Mouse (Mus musculus): ENCODE measurements around the gene Pno1.
"Not testable (repeated sequence)": the region's sequence is repeated elsewhere in the genome, so short reads cannot be mapped to it uniquely, and the experiment has no call there.

Gene Pno1

DNA sequence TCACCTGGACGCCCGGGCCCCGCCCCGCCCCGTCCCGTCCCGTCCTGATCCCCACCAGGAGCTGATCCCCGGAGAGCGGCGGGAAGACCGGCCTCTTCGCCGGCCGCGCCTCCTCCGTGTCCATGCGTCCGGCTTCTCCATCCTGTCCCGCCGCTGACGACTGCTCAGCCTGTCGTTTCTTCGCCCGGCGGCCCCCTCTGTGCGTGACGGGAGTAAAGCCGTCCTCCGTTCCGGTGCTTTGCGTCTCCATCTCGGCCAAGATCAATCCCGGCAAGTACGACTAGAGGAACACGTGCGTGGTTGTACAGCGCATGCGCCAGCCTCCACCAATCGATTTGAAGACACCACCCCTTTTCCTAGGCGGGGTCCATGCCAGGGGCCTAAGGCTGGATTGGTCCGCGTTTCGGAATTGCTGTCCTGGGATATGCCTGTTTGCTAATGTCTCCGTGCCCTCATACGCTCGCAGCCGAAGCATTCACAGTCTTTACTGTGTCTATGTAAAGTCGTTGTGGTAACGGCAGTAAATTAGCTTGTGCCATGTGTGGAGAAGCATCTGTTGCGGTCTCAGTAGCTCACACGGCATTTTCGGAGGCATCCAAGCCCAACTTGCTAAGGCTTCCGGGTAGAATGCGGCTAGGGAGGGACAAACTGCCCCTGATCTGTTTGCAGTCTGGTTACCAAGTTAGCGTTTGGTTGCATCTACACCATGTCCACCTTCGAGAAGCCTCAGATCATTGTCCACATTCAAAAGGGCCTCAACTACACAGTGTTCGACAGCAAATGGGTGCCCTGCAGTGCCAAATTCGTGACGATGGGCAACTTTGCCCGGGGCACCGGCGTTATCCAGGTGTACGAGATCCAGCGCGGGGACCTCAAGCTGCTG is at the start of gene Pno1:
Gene Pno1 (minus strand): TSS at position 311 of the 883 bp plus-strand sequence.
- peak; percentile 98 for DNase-seq (ENCODE audit: low read depth, low spot score)

DNA sequence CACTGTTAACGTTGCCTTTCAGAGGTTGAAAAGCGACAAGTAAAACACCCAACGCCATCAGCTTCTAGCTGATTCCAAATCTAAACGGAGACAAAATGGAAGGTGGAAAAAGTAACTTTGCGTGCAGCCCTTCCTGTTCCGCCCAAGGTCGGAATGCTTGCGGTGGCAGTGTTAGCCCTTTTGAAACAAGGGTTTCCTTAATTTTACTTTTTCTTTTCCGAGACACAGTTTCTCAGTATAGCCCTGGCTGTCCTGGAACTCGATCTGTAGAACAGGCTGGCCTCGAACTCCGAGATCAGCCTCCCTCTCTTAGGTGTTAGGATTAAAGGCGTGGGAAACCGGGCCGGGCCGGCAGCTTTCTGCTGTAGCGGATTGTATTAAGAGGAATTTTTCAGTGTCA is 46.5 kb upstream of the Pno1 start:
- no peak for DNase-seq (ENCODE audit: low read depth, low spot score)

DNA sequence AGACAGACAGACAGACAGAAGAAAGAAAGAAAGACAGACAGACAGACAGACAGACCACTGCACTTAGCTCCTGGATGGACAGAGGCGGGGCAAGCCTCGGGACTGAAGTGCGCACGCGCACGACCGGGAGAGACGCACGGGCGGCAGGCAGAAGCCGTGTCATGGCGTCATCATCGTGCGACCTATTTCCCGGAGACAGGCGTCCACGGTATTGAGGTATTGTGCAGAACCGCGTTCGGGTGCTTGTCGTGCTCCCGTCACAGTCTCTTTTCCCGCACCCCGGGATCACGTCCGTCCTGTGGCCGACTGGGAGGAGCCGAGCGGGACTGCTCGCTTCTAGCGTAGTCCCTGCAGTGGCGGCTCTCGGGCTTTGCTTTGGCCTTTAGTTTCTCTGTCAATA is 46.1 kb upstream of the Pno1 start, which contains the start of gene C1d:
Gene C1d (plus strand): TSS at position 137 of the 400 bp plus-strand sequence.
- peak; percentile 98 for DNase-seq (ENCODE audit: low read depth, low spot score)

DNA sequence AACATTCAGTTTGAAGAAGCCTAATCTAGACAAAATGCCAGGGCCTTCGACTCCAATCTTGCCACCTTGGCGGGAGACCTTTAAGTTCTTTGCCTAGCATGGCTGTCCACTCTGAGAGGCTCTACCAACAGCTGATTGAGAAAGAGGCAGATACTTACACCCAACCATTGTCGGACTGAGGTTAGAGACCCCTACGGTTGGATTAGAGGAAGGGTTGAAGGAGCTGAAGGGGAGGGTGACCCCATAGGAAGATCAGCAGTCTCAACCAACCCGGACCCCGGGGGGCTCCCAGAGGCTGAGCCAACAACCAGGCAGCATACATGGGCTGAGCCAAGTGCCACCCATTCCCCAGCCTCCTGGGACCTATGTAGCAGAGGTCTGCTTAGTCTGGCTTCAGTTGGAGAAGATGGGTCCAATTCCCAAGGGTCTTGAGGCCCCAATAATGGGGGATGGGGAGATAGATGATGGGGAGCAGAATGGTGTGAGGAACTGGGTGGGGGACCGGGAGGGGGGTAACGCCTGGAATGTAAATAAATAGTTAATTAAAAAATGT is 45.5 kb upstream of the Pno1 start:
- no peak for DNase-seq (ENCODE audit: low read depth, low spot score)

DNA sequence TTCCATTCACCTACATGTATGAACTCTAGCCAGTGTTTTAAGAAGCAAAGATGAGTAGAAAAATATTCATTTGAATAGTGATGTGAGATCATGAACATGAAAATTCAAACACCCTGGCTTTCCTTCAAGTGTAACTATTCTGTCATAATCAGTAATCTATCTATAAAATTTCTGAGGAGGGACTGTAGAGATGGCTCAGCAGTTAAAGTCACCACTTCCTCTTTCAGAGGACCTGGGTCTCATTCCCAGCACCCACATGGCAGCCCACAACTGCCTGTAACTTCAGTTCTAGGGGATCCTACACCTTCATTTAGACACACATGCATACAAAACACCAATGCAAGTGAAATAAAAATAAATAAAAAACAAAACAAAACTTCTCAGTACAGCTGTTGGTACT is 37.3 kb upstream of the Pno1 start:
- DNase-seq (ENCODE audit: low read depth, low spot score) = no peak

DNA sequence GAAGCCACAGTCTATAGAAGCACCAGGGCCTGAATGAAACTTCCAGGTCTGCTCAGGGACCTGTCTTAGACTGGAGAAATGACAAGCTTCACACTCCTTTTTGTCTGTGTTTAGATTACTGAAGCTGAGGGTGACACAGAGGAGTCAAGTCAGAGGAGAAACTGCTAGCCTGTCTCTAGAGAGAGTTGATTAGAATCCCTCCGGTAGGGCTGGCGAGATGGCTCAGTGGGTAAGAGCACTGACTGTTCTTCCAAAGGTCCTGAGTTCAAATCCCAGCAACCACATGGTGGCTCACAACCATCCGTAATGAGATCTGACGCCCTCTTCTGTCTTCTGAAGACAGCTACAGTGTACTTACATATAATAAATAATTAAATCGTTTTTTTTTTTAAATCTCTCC is 27.2 kb upstream of the Pno1 start:
- DNase-seq (ENCODE audit: low read depth, low spot score) = not testable (repeated sequence)

DNA sequence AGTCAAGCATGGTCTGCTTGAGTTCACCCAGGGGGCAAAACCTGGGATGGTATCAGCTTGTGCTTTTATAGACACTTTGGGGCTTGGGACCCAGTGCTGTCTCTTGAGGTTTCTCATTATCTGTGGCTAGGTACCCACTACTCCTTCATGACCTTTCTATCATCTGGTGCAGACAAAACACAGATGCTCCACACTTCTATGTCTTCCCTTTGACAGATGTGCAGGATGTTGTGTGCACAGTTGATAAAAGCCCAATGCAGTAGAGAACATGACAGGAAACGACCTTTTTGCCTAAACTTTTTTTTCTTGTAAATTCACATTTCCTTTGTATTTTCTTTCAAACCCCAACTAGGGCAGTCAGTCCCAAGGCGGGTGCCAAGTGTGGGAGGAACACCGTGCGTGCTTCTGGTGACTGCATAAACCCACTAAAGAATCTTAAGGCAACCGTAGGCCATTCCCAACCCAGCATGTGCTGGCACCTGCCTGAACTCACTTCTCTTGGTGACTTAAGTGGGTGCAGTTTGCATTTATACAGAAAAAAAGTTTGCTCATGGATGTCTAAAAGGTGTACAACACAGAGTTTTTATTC is 25.2 kb upstream of the Pno1 start:
- no peak for DNase-seq (ENCODE audit: low read depth, low spot score)

DNA sequence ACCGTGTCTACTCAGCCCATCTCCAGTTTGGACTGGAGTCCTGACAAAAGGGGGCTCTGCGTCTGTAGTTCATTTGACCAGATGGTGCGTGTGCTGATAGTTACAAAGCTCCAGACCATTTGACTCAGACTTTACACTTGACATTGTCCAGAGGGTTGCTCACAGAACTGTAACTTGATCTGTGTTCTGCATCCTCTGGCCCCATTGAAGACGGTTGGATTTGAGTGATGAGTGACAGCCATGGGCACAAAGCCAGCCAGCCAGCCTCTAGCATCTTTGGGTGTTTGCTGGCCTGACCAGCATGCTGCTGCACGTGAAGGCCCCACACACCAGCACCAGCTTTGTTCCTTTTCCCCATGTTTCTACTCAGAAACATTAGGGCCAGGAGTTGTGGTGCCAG is 21.4 kb upstream of the Pno1 start:
- peak; percentile 4 for DNase-seq (ENCODE audit: low read depth, low spot score)

DNA sequence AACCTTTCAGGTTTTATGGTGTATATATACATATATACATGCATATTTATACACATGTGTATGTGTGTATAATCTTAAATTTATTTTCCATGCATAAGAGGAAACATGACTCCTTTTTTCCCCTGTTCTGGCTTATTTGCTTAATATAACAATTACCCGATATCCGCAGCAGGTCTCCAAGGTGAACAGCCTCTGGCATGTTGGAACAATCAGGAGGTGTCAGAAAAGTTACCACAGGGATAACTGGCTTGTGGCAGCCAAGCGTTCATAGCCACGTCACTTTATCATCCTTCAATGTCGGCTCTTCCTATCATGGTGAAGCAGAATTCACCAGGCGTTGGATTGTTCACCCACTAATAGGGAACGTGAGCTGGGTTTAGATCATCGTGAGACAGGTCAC is 9.8 kb upstream of the Pno1 start:
- no peak for DNase-seq (ENCODE audit: low read depth, low spot score)

DNA sequence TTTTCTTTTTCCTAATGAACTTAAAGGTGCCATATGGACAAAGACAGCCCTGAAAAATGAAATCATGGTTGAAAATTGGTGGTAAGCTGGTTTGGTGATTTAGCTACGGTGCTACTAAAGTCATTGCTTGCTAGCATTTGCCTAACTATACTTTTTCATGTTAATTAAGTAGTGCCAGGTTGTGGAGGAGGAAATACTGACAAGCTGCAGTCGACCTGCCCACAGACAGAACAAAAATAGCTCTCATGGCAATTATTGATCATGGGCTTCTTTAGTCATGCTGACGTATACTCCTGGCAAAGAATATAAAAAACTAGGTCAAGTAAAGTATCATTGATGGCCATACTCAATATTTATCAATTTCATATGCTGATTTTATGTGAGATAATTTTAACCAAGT is 4.1 kb upstream of the Pno1 start:
- no peak for DNase-seq (ENCODE audit: low read depth, low spot score)

DNA sequence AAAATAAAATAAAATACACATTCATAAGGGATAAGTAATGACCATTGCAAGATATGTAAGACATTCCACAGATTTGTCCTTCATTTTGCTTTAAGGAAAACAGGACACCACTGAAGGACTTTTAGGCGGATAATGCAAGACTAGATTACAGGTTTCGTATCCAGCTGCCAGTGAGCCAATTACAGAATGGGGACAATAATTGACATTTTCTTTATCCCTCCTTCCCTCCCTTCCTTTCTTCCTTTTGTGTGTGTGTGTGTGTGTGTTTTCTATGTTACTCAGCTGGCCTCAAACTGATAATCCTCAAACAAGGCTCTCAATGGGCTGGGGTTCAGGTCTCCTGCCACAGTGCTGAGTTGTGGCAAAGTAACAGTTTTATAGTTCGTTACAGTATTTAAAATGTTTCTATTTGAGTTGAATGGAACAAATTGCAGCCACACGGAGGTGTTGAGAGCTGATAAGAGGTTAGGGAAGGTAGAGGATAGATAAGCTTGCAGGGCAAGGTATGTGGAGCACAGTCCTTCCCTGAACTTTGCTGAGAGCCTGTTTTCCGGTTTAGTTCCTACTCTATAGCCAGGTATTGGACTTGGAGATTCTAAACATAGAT is 1.6 kb upstream of the Pno1 start:
- no peak for DNase-seq (ENCODE audit: low read depth, low spot score)

DNA sequence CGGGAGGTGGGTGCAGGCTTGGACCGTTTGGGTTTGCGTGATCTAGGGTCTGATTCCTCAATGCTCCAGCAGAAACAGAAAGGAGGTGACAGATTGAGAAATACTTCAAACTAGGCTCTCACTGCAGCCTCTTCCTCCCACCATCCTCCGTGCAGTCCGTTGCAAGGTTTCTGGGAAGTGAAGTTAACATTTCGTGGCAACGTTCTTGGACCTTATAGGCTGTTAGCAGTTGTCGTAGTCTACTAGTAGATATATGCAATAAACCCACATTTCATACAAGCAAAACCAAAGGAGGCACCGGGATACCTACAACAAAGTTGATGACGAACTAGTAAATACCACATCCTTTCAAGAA is 750 bp upstream of the Pno1 start:
- no peak for DNase-seq (ENCODE audit: low read depth, low spot score)

DNA sequence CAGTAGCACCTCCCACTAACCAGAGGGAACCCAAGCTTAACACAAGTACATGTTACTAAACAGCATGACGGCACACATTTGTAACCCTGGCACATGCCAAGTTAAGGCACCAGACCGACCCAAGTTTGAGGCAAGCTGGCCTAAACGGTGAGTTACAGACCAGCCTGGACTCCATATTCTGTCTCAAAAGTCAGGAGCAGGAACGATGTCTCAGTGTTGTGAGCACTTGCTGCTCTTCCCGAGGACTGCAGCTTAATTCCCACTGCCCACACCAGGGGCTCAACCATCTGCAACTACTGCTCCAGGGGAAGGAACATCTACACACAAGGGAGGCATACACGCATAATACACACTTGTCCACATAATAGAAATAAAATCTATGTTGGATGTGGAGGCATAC is 8.9 kb downstream of the Pno1 start:
- no peak for DNase-seq (ENCODE audit: low read depth, low spot score)

DNA sequence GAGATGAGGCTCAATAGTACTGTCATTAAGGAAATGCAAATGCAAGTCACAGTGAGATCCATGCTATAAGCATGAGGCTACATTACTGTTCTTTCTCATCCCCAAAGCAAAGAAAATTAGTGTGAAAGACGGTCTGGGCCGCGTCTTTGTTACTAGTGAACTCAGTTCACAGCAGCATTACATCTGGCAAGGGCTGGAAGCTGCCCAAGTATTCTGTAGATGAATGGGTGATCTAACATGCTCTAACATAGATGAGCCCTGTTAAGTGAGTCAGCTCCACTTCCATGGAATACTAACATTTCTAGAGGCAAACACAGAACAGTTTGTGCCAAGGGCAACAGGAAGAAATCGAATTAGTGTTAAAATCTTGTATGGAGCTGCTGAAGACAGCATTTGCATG is 10.4 kb downstream of the Pno1 start:
- no peak for DNase-seq (ENCODE audit: low read depth, low spot score)

DNA sequence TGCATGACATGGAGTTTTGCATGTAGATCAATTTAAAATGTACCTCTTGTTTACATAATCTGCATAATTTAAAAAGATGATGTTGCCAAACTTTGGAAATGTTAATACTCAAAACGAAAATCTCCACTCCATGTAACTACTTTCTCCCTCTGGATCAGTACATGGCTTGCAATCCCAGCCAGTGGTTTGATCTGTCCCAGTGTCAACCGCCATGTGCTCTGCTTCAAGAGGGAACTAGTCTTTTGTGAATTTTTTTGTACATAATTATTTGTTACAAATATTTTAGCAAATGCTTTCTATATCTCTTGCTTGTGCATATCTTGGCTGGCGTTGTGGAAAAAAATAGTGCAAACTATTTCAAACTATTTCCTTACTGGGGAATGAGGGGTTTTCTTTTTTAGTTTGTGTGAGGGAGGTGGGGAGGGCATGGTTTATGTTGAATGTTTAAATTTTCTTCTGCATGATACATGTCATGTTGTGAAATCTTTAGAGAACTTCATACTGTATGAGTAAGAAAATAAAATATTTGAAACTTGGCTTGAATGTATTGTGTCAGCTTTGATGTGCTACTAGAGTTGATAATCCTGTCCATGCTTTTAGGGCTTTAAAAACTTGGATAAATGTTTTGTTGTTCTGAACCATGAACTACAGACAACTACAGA is 11.4 kb downstream of the Pno1 start:
- no peak for DNase-seq (ENCODE audit: low read depth, low spot score)

DNA sequence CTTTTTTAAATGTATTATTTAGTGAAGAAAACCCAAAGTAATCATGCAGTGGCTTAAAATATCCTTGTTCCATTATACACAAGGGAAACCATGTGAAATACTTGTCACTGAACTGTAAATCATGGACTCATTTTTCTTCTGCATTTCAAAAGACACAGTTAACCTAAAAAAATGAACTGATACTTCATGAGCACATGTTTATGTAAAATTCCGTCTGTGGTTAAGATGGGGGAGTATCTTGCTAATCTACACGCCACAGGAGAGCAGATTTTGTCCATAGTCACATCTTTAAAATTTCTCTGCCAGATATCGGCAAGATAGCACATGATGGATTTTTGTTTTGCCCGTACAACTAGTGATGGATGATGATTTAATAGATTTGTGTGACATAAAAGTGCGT is 12.2 kb downstream of the Pno1 start:
- no peak for DNase-seq (ENCODE audit: low read depth, low spot score)

DNA sequence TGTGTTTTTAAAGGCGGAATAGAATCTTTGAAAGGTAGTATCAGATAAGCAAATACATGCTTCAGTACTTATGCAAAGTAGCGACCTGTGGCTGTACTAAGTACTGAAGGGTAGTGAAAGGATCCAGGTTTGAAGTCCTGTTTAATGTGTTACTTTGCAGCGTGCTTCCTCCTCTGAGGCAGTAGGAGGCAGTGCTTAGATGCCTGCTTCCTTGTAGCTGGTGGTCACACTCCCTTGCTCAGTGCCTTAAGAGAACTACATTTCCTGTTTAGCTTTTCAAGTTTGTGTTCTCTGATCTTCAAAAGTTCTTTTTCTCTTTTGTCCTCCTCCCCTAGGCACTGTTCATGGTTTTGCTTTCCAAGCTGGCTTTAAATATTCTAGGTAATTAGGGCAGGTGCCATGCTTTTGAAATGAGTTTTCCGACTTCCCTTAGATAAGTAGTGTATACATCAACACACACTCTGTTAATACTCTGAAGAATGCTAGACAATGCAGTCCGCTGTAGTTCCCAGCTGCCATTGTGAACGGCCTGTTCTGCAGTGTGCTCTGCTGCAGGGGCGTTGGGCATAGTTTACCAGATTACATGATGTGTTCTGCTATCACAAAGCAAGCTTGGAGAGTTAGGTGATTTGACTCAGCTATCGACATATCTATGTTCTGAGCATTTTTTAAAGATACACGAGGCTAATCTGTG is 19.1 kb downstream of the Pno1 start:
- DNase-seq (ENCODE audit: low read depth, low spot score) = no peak

DNA sequence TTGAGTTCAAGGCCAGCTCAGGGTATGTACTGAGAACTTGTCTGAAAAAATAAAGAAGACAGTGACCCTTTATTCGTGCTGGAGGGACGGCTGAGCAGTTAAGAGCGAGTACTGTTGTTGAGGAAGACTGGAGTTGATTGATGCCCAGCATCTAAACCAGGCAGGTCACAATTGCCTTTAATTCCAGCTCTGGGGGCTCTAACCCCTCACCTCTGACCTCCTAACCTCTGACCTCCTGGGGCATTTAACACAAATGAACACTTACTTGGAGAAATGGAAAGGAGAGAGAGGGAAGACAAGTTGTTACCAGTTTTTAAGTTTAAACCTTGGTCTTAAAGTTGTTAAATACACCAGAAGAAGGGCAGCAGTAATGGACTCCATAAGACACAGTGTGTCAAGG is 22.6 kb downstream of the Pno1 start:
- DNase-seq (ENCODE audit: low read depth, low spot score) = peak; percentile 48

DNA sequence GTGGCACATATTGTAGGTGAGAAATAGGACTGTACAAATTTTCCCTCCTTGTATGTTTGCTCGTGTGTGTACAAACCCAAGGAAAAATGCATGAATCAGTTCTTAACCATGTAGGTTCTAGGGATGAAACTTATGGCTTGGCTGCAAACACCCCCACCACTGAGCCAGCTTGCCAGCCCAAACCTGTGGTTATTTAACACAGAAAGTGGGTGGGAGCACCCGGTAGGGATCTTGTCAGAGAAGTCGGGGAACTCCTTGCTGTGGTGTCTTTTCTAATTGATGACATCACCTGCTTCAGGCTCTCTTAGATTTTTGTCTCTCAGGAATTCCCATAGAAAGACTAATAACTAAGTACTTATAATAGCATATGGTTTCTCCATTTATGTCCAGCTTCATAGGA is 23.7 kb downstream of the Pno1 start:
- DNase-seq (ENCODE audit: low read depth, low spot score) = no peak

DNA sequence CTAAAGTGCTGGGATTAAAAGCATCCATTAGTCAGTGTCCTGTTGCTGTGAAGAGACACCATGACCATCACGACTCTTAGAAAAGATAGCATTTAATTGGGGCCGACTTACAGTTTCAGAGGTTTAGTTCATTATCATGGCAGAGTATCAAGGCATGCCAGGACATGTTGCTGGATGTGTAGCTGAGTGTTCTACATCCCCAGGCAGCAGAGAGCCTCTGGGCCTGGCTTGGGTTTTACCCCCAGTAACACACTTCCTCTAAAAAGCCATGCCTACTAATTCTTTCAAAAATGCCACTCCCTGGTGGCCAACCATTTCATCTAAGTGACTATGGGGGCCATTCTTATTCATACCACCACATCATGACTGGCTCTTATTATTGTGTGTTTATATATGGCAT is 28.2 kb downstream of the Pno1 start:
- DNase-seq (ENCODE audit: low read depth, low spot score) = no peak

DNA sequence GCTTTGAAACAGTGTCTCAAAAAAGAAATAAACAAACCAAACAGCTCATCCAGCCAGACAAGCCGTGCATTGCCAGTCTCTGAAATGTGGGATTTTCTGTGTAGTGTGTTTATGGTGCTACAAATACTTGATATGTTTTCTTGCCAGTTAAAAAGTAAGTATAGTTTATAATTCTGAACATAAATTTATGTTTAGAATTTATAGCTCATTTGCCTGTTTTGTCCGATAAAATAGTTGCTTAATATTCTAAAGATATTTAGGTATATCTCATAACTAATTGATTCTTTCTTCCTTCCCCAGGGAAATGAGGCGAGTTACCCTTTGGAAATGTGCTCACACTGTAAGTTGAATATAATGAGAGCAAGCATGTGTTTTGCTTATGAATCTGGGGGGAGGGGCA is 29.6 kb downstream of the Pno1 start, which contains the start of gene Wdr92:
Gene Wdr92 (plus strand): TSS at position 301 of the 400 bp plus-strand sequence.
- no peak for DNase-seq (ENCODE audit: low read depth, low spot score)
